Comparison of ENCODE assay signal across 29 mouse cellular contexts in the genomic region with DNA sequence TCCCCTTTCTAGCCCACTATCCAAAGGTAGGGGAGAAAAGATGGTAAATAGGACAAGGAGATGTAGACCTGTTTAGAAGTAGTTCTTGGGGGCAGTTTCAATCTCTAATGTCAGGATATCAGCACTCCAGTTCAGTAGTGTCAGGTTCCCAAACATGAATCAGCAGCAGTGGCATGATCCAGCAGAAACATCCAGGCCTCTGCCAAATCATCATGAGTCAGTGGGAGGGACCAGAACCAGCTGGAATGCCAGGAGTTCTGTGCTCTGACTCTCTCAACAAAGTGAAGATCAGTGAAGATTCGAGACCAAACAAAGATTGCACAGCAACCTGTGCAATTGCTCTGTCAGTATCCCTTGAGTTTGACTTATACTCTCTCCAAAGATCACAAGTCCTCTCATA.
A peak's percentile ranks its signal among the peaks of the same experiment; 100 is the strongest.
DNase-seq lines count a peak whose midpoint lies in the region; ATAC-seq lines count a peak whose summit lies in the region.
"Had no signal": no experiment of that assay in that cellular context is flagged by ENCODE, and none has a peak within 500 bp of the region (broad histone marks: within the 10 kb centered on the region; RNA-seq: fewer than 3 reads in every experiment).

No protein-coding gene starts in this region.

- no peak overlapping the region for H3K9ac ChIP-seq in liver, embryonic 16.5 days (ENCODE audit: low read depth, low read length)
- H3K9ac ChIP-seq: hindbrain, embryonic 15.5 days; midbrain, embryonic 13.5 days; neural tube, embryonic 13.5 days had no signal

- no peak overlapping the region for H3K4me3 ChIP-seq in liver, embryonic 16.5 days (ENCODE audit: low read depth, low read length)
- H3K4me3 ChIP-seq: erythroblast, embryonic 14.5 days; gastrocnemius, adult 2 months; hindbrain, embryonic 15.5 days; megakaryocyte, embryonic 14.5 days; midbrain, embryonic 13.5 days; neural tube, embryonic 13.5 days had no signal

- peaks cover 26% of the 10 kb centered on the region for H3K4me1 ChIP-seq in liver, embryonic 16.5 days (ENCODE audit: control insufficient read depth, low read depth, low read length)
- H3K4me1 ChIP-seq: hindbrain, embryonic 15.5 days; midbrain, embryonic 13.5 days; neural tube, embryonic 13.5 days had no signal

- peak; percentile 46 for ATAC-seq in liver, embryonic 16.5 days (ENCODE audit: low read depth)
- ATAC-seq: CD4-positive, CD25-positive, alpha-beta regulatory T cell, adult 4 months; forebrain, embryonic 16.5 days; inflammation-experienced regulatory T-cells, adult 6 months; midbrain, embryonic 13.5 days had no signal

- DNase-seq in adrenal gland, adult 2 months: peak; percentile 50
- no peak for DNase-seq in adrenal gland, postnatal 10 days
- peak; percentile 50 for DNase-seq in 3134 (ENCODE audit: extremely low read depth, insufficient read length, low spot score)
- peak; percentile 58 for DNase-seq in c-Kit-negative CD71-positive TER-119-positive erythroid progenitor cells, embryonic 14.5 days (ENCODE audit: low read depth, low spot score)
- no peak for DNase-seq in left cerebral cortex, adult 11 months (ENCODE audit: low spot score)
- no peak for DNase-seq in urinary bladder, adult 2 months (ENCODE audit: low spot score)
- DNase-seq: cerebellum, adult 2 months; cerebellum, postnatal 14 days; gastrocnemius, adult 2 months; gastrocnemius, postnatal 36 days; heart, adult 18-20 months; heart, postnatal 4 days; kidney, adult 11 months; kidney, postnatal 14 days; layer of hippocampus, adult 9-11 months; lung, postnatal 4 days; right cerebral cortex, postnatal 4 days; thymus, adult 2 months; thymus, postnatal 4 days had no signal

- no peaks in the 10 kb centered on the region for H3K36me3 ChIP-seq in liver, embryonic 16.5 days (ENCODE audit: control insufficient read depth, insufficient read depth)
- H3K36me3 ChIP-seq: hindbrain, embryonic 15.5 days; midbrain, embryonic 13.5 days; neural tube, embryonic 13.5 days had no signal

- 43% methylated on average over 1 of the region's 1 CpGs for WGBS in liver, embryonic 16.5 days (ENCODE audit: insufficient replicate concordance)

- no peaks in the 10 kb centered on the region for H3K9me3 ChIP-seq in liver, embryonic 16.5 days (replicated peaks; ENCODE audit: control insufficient read depth, low read length)
- H3K9me3 ChIP-seq: hindbrain, embryonic 15.5 days; megakaryocyte, embryonic 14.5 days; midbrain, embryonic 13.5 days; neural tube, embryonic 13.5 days had no signal

- H3K27ac ChIP-seq in liver, embryonic 16.5 days (ENCODE audit: low read length): no peak overlapping the region
- H3K27ac ChIP-seq: gastrocnemius, adult 2 months; hindbrain, embryonic 15.5 days; midbrain, embryonic 13.5 days; neural tube, embryonic 13.5 days had no signal

- H3K4me2 ChIP-seq in liver, embryonic 16.5 days (ENCODE audit: low read depth, low read length): no peak overlapping the region
- H3K4me2 ChIP-seq: heart, embryonic 11.5 days; hindbrain, embryonic 15.5 days; midbrain, embryonic 13.5 days; neural tube, embryonic 13.5 days had no signal

- H3K27me3 ChIP-seq in liver, embryonic 16.5 days (ENCODE audit: control insufficient read depth, insufficient read depth, low read depth, low read length): no peaks in the 10 kb centered on the region
- H3K27me3 ChIP-seq: hindbrain, embryonic 15.5 days; megakaryocyte, embryonic 14.5 days; neural tube, embryonic 13.5 days had no signal

Comparison
In these comparisons a context has a peak if more than half of its experiments do, and no peak if none do; other contexts are left out.
1. DNase-seq: peak in adrenal gland, adult 2 months (single experiment), 3134 (single experiment) and c-Kit-negative CD71-positive TER-119-positive erythroid progenitor cells, embryonic 14.5 days (single experiment); none in adrenal gland, postnatal 10 days (single experiment), left cerebral cortex, adult 11 months (single experiment) and urinary bladder, adult 2 months (single experiment).